27 mouse cellular contexts compared by ENCODE assay signal in genomic region chr1:139252041-139252440, GRCm38 (mm10).
"Had no signal": no experiment of that assay in that cellular context is flagged by ENCODE, and none has a peak within 500 bp of the region (broad histone marks: within the 10 kb centered on the region; RNA-seq: fewer than 3 reads in every experiment).

No protein-coding gene starts in this region.

- H3K36me3 ChIP-seq: embryonic facial prominence, embryonic 10.5 days; embryonic facial prominence, embryonic 12.5 days; embryonic facial prominence, embryonic 13.5 days; embryonic facial prominence, embryonic 15.5 days; forebrain, embryonic 10.5 days; forebrain, embryonic 12.5 days; forebrain, embryonic 15.5 days had no signal

- ATAC-seq: forebrain, embryonic 13.5 days; forebrain, embryonic 14.5 days; forebrain, embryonic 15.5 days; forebrain, embryonic 16.5 days; forebrain, postnatal 0 days had no signal

- H3K27ac ChIP-seq: embryonic facial prominence, embryonic 10.5 days; embryonic facial prominence, embryonic 12.5 days; embryonic facial prominence, embryonic 13.5 days; embryonic facial prominence, embryonic 15.5 days; forebrain, embryonic 10.5 days; forebrain, embryonic 12.5 days; forebrain, embryonic 13.5 days; forebrain, embryonic 15.5 days; gastrocnemius, adult 2 months had no signal

- H3K9ac ChIP-seq: embryonic facial prominence, embryonic 12.5 days; embryonic facial prominence, embryonic 13.5 days; embryonic facial prominence, embryonic 15.5 days; forebrain, embryonic 12.5 days; forebrain, embryonic 13.5 days; forebrain, embryonic 15.5 days; forebrain, postnatal 0 days had no signal

- H3K4me3 ChIP-seq: embryonic facial prominence, embryonic 10.5 days; embryonic facial prominence, embryonic 12.5 days; embryonic facial prominence, embryonic 13.5 days; embryonic facial prominence, embryonic 15.5 days; erythroblast, embryonic 14.5 days; forebrain, embryonic 10.5 days; forebrain, embryonic 12.5 days; forebrain, embryonic 13.5 days; forebrain, embryonic 15.5 days; gastrocnemius, adult 2 months had no signal

- DNase-seq: cerebellum, adult 18-20 months; cerebellum, adult 2 months; cerebellum, adult 8-10 months; cerebellum, adult 9-10 months; cerebellum, adult 9-11 months; cerebellum, postnatal 10 days; cerebellum, postnatal 14 days; cerebellum, postnatal 25 days; cerebellum, postnatal 36 days; embryo, embryonic 11 days; forebrain, postnatal 0 days; gastrocnemius, adult 2 months; gastrocnemius, postnatal 10 days; gastrocnemius, postnatal 14 days; gastrocnemius, postnatal 25 days; gastrocnemius, postnatal 36 days had no signal

- H3K27me3 ChIP-seq: embryonic facial prominence, embryonic 12.5 days; embryonic facial prominence, embryonic 13.5 days; embryonic facial prominence, embryonic 15.5 days; forebrain, embryonic 12.5 days; forebrain, embryonic 13.5 days; forebrain, embryonic 15.5 days had no signal

- H3K4me2 ChIP-seq: embryonic facial prominence, embryonic 12.5 days; embryonic facial prominence, embryonic 13.5 days; embryonic facial prominence, embryonic 15.5 days; forebrain, embryonic 12.5 days; forebrain, embryonic 13.5 days; forebrain, embryonic 15.5 days had no signal

- H3K9me3 ChIP-seq: embryonic facial prominence, embryonic 10.5 days; embryonic facial prominence, embryonic 12.5 days; embryonic facial prominence, embryonic 13.5 days; embryonic facial prominence, embryonic 15.5 days; forebrain, embryonic 10.5 days; forebrain, embryonic 12.5 days; forebrain, embryonic 13.5 days; forebrain, embryonic 15.5 days had no signal

- H3K4me1 ChIP-seq: embryonic facial prominence, embryonic 15.5 days; forebrain, embryonic 10.5 days; forebrain, embryonic 12.5 days; forebrain, embryonic 13.5 days; forebrain, embryonic 15.5 days had no signal
